Mouse (Mus musculus) embryonic facial prominence, embryonic 11.5 days (tissue): ENCODE measurements at regions not wholly inside any gene's neighbourhood (a gene's known extent, or its start where the extent isn't known, plus 50 kb on each side); places are given as distances from the start of the nearest gene placed in this dataset.

Experiments used
- ATAC-seq: fragments of 200-750 bp; cut with Nextera tagmentation; replicated peaks from 2 replicates; pipeline ENCODE4 v1.8.0; 2017; ENCODE audit warnings: low read depth; ENCODE audit not compliant: insufficient number of reproducible peaks, low FRiP score, low TSS enrichment
- DNase-seq: peaks from one replicate; pipeline ENCODE4 v3.0.0-alpha.2; 2015; ENCODE audit warnings: low spot score
- H3K27ac ChIP-seq: fragments of 300-500 bp; sonication (generic); replicated peaks from 2 replicates; pipeline ENCODE4 v1.5.1; 2014; ENCODE audit warnings: mild to moderate bottlenecking, low read depth, low read length, control low read depth
- H3K27me3 ChIP-seq: fragments of 300-500 bp; sonication (generic); 2 replicates; pipeline ENCODE4 v1.6.1; 2014; ENCODE audit warnings: mild to moderate bottlenecking, low read length, moderate library complexity, mixed read lengths; ENCODE audit not compliant: control insufficient read depth, insufficient read depth
- H3K36me3 ChIP-seq: fragments of 300-500 bp; sonication (generic); replicated peaks from 2 replicates; pipeline ENCODE4 v1.6.1; 2014; ENCODE audit warnings: low read depth, mild to moderate bottlenecking, low read length, moderate library complexity, mixed read lengths; ENCODE audit not compliant: control insufficient read depth, insufficient read depth
- H3K4me1 ChIP-seq: fragments of 300-500 bp; sonication (generic); 2 replicates; pipeline ENCODE4 v1.6.1; 2014; ENCODE audit warnings: low read length, mixed read lengths; ENCODE audit not compliant: control insufficient read depth, insufficient read depth
- H3K4me2 ChIP-seq: fragments of 300-500 bp; sonication (generic); 2 replicates; pipeline ENCODE4 v1.6.1; 2014; ENCODE audit warnings: low read depth, mild to moderate bottlenecking, control low read depth, low read length, moderate library complexity
- H3K4me3 ChIP-seq: fragments of 300-500 bp; sonication (generic); 2 replicates; pipeline ENCODE4 v1.5.1; 2014; ENCODE audit warnings: low read depth, low read length, control low read depth
- H3K9ac ChIP-seq: fragments of 300-500 bp; sonication (generic); replicated peaks from 2 replicates; pipeline ENCODE4 v1.6.1; 2014; ENCODE audit warnings: mild to moderate bottlenecking, control low read depth, low read length
- H3K9me3 ChIP-seq: fragments of 300-500 bp; sonication (generic); replicated peaks from 2 replicates; pipeline ENCODE4 v1.6.1; 2016; ENCODE audit warnings: mild to moderate bottlenecking, low read length, inconsistent platforms, mixed read lengths; ENCODE audit not compliant: control insufficient read depth
- WGBS: fragments of 180-500 bp; shearing (Covaris S2); extraction: QIAGEN DNeasy Blood & Tissue Kit; methylation state at CpG from one replicate; pipeline ENCODE4 v1.1.7; 2014; 5-methylcytosine and 5-hydroxymethylcytosine counted together

DNA sequence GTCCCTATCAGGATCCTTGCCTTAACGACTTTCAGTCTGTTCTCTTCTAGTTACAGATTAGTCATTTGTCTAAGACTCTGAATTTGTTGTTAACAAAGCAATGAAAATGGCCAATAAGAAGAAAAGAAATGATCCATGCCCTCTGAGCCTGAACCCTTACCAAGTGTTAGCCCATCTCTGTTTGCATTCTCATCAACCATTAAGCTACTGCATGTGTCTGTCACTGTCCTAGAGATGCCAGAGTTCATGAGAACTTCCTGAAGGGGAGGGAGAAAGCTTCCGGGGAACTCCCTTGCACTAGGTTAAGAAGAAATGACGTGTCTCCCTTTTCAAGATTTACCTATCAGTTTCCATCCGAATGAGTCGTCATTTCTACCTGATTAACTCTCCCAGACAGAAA is 106.7 kb upstream of the Zfp462 start:
- DNase-seq, result no peak
- Histone ChIP-seq H3K4me2 (no peak overlapping the region), H3K36me3 (no peaks in the 10 kb centered on the region), H3K9ac (no peak overlapping the region), H3K27me3 (no peaks in the 10 kb centered on the region), H3K9me3 (no peaks in the 10 kb centered on the region), H3K4me3 (no peak overlapping the region), H3K27ac (no peak overlapping the region), H3K4me1 (no peaks in the 10 kb centered on the region; the same call in 1 of the 2 replicates)
- no peak for ATAC-seq
- 39% methylated on average over 5 of the region's 5 CpGs for WGBS

DNA sequence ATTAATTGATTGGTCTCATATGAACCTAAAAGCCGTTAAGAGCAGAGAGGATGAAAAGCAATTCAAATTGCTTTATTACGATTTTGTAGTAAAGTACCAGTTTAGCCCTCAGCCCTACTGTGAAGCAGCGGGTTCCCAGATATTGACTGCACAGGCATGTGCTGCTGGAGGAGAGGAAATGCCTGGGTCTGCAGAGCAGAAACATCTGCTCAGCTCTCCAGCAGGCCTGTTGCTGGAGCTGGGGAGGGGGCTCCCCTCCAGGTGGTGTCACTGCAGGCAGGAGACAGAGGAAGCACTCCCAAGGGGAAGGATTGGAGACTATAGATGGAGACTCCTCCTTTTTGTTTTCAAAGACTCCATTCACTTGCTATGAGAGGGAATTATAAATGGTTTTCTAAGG is 106.1 kb upstream of the Zfp462 start:
- DNase-seq, result peak; percentile 25
- no peak overlapping the region for H3K9ac ChIP-seq
- no peaks in the 10 kb centered on the region for H3K36me3 ChIP-seq
- WGBS, result 37% methylated on average over 3 of the region's 3 CpGs
- H3K27ac ChIP-seq, result no peak overlapping the region
- no peaks in the 10 kb centered on the region; the same call in 1 of the 2 replicates for H3K4me1 ChIP-seq
- ATAC-seq, result no peak
- H3K27me3 ChIP-seq, result no peaks in the 10 kb centered on the region
- no peak overlapping the region for H3K4me2 ChIP-seq
- H3K9me3 ChIP-seq, result no peaks in the 10 kb centered on the region
- H3K4me3 ChIP-seq, result no peak overlapping the region

DNA sequence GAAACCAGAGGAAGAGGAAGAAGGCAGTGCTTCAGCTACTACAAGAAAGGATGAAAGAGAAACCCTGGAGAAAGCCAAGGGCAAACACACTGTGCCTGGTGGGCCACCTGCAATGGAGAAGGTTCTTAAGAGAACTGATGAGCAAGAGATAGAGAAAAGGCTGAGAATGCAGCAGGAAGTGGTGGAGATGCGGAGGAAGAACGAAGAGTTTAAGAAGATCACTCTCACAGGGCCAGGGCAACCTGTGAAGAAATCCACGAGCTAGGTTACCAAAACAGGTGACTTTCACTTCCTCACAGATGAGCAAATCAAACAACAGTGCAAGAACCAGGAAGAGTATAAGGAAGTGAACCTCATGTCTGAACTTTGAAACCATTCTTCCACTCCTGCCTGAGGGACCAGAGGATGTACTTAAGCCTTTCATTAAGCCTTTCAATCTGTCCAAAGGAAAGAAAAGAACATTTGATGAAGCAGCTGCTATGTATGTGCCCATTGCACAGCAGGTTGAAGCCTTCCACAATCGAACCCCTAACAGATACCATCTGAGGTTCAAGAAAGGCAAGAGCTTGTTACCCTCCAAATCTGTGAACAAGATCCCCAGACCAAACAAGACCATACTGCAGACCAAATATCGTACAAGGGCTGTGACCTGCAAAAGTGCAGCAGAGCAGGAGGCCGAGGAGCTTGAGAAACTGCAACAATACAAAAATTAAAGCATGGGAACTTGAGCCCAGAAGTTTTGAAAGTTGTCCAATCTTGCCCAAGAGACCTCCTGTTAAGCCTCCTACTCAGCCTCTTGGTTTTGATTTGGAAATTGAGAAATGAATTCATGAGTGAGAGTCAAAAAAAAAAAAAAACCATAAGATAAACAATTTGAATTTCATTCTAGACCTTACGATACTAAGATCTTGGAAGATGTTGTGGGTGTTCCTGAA is 91.6 kb upstream of the Zfp462 start:
- H3K4me1 ChIP-seq, result no peaks in the 10 kb centered on the region
- 86% methylated on average over 7 of the region's 7 CpGs for WGBS
- no peak overlapping the region for H3K4me2 ChIP-seq
- ATAC-seq, result no peak
- no peak overlapping the region for H3K4me3 ChIP-seq
- no peak overlapping the region for H3K27ac ChIP-seq
- no peak overlapping the region for H3K9ac ChIP-seq
- no peaks in the 10 kb centered on the region for H3K36me3 ChIP-seq
- no peak for DNase-seq
- H3K27me3 ChIP-seq, result no peaks in the 10 kb centered on the region
- no peaks in the 10 kb centered on the region for H3K9me3 ChIP-seq

DNA sequence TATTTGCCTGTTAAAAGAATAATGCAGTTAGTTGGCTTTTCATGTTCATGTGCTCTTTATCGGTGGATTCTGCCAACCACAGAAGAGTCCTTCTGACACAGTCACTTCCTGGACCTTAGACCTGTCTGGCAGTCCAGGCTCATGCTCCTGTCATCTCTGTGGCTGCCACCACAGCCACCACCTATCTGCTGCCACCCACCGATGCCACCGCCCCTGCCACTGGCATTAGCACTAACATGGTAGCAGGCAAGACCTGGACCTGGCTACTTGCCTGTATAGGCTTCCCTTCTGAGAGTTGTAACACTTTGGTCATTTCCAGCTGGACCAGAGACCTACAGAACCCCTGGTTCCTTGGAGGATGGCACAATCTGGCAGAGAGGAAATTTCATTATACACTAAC is 86.2 kb upstream of the Zfp462 start:
- Histone ChIP-seq H3K9ac (no peak overlapping the region), H3K27me3 (no peaks in the 10 kb centered on the region), H3K36me3 (no peaks in the 10 kb centered on the region), H3K4me1 (no peaks in the 10 kb centered on the region), H3K4me3 (no peak overlapping the region), H3K27ac (no peak overlapping the region), H3K4me2 (no peak overlapping the region), H3K9me3 (no peaks in the 10 kb centered on the region)
- ATAC-seq (no peak), DNase-seq (no peak)
- 95% methylated on average over 3 of the region's 3 CpGs for WGBS

DNA sequence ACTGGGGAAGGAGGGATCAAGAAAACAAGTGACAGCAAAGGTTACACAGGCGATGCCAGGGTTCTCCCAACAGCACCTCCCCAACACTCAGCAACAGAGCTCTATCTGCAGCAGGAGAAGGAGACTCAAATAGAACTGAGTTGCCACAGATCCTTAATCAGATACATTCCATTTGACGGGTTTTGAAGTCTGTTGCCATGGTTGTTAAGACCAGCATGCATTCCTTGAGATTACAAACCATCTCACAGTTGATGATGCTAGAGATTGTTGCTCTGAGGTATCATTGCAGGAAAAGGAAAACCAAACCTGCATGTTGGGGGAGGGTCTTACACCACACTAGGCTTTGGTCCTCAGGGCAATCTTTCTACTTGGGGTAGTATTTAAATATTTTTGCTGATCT is 78.8 kb upstream of the Zfp462 start:
- Histone ChIP-seq H3K9me3 (no peaks in the 10 kb centered on the region), H3K27me3 (no peaks in the 10 kb centered on the region), H3K9ac (no peak overlapping the region), H3K36me3 (no peaks in the 10 kb centered on the region), H3K4me3 (no peak overlapping the region), H3K4me1 (no peaks in the 10 kb centered on the region), H3K27ac (no peak overlapping the region), H3K4me2 (no peak overlapping the region)
- 62% methylated on average over 2 of the region's 2 CpGs for WGBS
- no peak for ATAC-seq
- DNase-seq, result peak; percentile 8

DNA sequence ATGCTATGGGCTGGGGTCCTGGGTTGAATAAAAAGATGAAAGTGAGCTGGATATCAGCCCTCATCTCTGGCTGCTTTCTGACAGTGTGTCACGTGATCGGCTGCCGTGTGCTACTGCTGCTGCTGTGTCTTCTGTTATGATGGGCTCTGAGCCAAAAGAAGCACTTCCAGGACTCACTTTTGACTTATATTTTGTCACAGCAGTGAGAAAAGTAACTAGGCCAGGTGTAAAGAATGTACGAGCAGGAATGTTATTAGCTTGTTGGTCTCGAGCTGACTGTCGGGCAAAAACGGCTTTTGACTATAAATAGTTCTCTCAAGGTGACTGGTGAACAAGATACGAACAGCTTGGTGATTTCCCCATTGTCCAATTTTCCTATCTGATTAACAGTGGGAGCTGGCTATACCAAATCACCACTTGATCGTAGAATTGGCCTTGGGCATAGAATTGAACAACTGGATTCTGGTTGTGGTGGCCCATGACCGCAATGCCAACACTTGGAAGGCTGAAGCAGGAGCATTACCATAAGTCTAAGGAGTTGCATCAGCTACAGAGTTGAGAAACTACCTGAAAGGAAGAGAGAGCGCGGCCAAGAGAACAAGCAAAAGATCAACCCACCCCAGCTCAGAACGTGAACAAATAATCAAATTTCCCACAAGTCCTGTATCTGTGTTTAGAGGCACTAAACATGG is 70.6 kb upstream of the Zfp462 start:
- no peak overlapping the region for H3K27ac ChIP-seq
- H3K4me1 ChIP-seq, result no peaks in the 10 kb centered on the region
- H3K36me3 ChIP-seq, result no peaks in the 10 kb centered on the region
- 89% methylated on average over 13 of the region's 13 CpGs for WGBS
- ATAC-seq (no peak), DNase-seq (no peak)
- H3K27me3 ChIP-seq, result no peaks in the 10 kb centered on the region
- H3K4me3 ChIP-seq, result no peak overlapping the region
- no peak overlapping the region for H3K4me2 ChIP-seq
- H3K9ac ChIP-seq, result no peak overlapping the region
- H3K9me3 ChIP-seq, result no peaks in the 10 kb centered on the region

DNA sequence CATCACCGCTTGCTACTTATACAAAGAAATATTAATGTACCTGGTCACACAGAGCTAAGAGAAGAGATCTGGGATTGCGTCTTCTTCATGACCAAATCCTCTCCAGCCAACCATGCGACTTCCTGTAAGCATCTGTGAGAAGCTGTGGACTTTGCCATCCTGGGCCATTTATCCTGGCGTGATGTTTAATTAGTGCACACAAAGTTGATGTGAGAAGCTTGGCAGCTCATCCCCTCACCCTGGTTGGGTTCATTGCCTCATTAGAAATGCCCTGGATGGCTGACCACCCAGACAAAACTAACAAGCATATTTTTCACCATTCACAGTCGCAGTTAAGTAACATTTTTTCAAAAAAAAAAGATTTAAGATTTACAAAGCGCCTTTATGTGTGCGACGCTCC is 69.3 kb upstream of the Zfp462 start:
- DNase-seq, result no peak
- Histone ChIP-seq H3K9me3 (no peaks in the 10 kb centered on the region), H3K4me1 (no peaks in the 10 kb centered on the region), H3K27ac (no peak overlapping the region), H3K4me3 (no peak overlapping the region), H3K36me3 (no peaks in the 10 kb centered on the region), H3K27me3 (no peaks in the 10 kb centered on the region), H3K4me2 (no peak overlapping the region), H3K9ac (no peak overlapping the region)
- 96% methylated on average over 8 of the region's 8 CpGs for WGBS
- ATAC-seq, result no peak

DNA sequence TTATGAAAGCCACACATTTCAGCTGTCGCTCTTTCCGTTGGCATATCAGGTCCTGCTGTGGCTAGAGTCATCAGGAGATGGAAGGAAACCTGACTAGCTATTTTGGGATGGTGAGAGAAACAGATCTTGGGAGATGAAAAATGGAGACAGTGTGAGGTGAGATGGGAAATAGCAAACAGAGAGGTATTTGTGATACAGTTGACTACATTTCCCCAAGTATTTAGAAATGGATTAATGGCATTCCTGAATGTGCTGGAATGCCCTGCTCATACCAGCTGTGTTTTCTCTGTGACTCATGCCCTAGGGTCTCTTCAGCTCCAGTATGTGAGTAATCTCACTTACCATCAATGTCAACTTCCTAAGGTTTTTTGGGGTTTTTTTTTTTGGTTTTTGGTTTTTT is 67.5 kb upstream of the Zfp462 start:
- DNase-seq, result no peak
- Histone ChIP-seq H3K9me3 (no peaks in the 10 kb centered on the region), H3K4me1 (no peaks in the 10 kb centered on the region), H3K27me3 (no peaks in the 10 kb centered on the region), H3K36me3 (no peaks in the 10 kb centered on the region), H3K9ac (no peak overlapping the region), H3K27ac (no peak overlapping the region), H3K4me3 (no peak overlapping the region), H3K4me2 (no peak overlapping the region)
- 73% methylated on average over 2 of the region's 2 CpGs for WGBS
- ATAC-seq, result no peak
